Mouse (Mus musculus): Measurements from ENCODE around the gene Papss2. TPM values are rescaled to one million over a fixed set of nuclear protein-coding genes. Genes with fewer than 3 reads are reported as not detected.
"Not testable (repeated sequence)": the region's sequence is repeated elsewhere in the genome, so short reads cannot be mapped to it uniquely, and the experiment has no call there.

Papss2 gene
- polyA plus RNA-seq, 1 experiment from 2014 or later = 2.9 TPM

GRCm38 (mm10) chr19:32665243-32665642 is 69.7 kb downstream of the Papss2 start:
- Histone ChIP-seq H3K4me2 (replicated peaks; ENCODE audit: low read depth, low read length) (no peak overlapping the region), H3K27ac (ENCODE audit: low read length) (no peak overlapping the region), H3K9ac (replicated peaks; ENCODE audit: low read depth) (no peak overlapping the region), H3K4me1 (ENCODE audit: insufficient read depth, low read depth, low read length) (no peaks in the 10 kb centered on the region), H3K36me3 (ENCODE audit: insufficient read depth, low read length) (no peaks in the 10 kb centered on the region), H3K27me3 (replicated peaks; ENCODE audit: insufficient read depth, low read length) (no peaks in the 10 kb centered on the region), H3K9me3 (ENCODE audit: low read length) (no peaks in the 10 kb centered on the region), H3K4me3 (ENCODE audit: low read depth, low read length) (no peak overlapping the region)
- 81% methylated on average over 8 of the region's 8 CpGs for WGBS
- TF ChIP-seq EP300 (IDR thresholded peaks at IDR 0.05) (no peak), CTCF (IDR thresholded peaks at IDR 0.05) (no peak)
- DNase-seq (ENCODE audit: low spot score) = no peak
- ATAC-seq = no peak

GRCm38 (mm10) chr19:32667830-32668229 is 72.2 kb downstream of the Papss2 start:
- not testable (repeated sequence) for H3K4me2 ChIP-seq (replicated peaks; ENCODE audit: low read depth, low read length); H3K36me3 ChIP-seq (ENCODE audit: insufficient read depth, low read length); H3K4me1 ChIP-seq (ENCODE audit: insufficient read depth, low read depth, low read length); DNase-seq (ENCODE audit: low spot score); H3K4me3 ChIP-seq (ENCODE audit: low read depth, low read length); H3K27me3 ChIP-seq (replicated peaks; ENCODE audit: insufficient read depth, low read length); ATAC-seq; H3K27ac ChIP-seq (ENCODE audit: low read length); H3K9me3 ChIP-seq (ENCODE audit: low read length); H3K9ac ChIP-seq (replicated peaks; ENCODE audit: low read depth)
- WGBS = 79% methylated on average over 1 of the region's 1 CpGs

GRCm38 (mm10) chr19:32675766-32676165 is 80.2 kb downstream of the Papss2 start:
- TF ChIP-seq CTCF (IDR thresholded peaks at IDR 0.05) = no peak
- no peak for TF ChIP-seq EP300 (IDR thresholded peaks at IDR 0.05)
- H3K9me3 ChIP-seq (ENCODE audit: low read length) = no peaks in the 10 kb centered on the region
- no peak for ATAC-seq
- H3K36me3 ChIP-seq (ENCODE audit: insufficient read depth, low read length) = 0 out of 2 replicates have a peak, but pooled peaks cover 7% of the 10 kb centered on the region
- WGBS = 89% methylated on average over 3 of the region's 3 CpGs
- H3K4me1 ChIP-seq (ENCODE audit: insufficient read depth, low read depth, low read length) = no peaks in the 10 kb centered on the region
- DNase-seq (ENCODE audit: low spot score) = no peak
- no peak overlapping the region for H3K4me2 ChIP-seq (replicated peaks; ENCODE audit: low read depth, low read length)
- no peak overlapping the region for H3K4me3 ChIP-seq (ENCODE audit: low read depth, low read length)
- H3K9ac ChIP-seq (replicated peaks; ENCODE audit: low read depth) = no peak overlapping the region
- no peak overlapping the region for H3K27ac ChIP-seq (ENCODE audit: low read length)
- no peaks in the 10 kb centered on the region for H3K27me3 ChIP-seq (replicated peaks; ENCODE audit: insufficient read depth, low read length)

- no peaks in the 10 kb centered on the region for H3K4me1 ChIP-seq (ENCODE audit: insufficient read depth, low read depth, low read length)
- 0 out of 2 replicates have a peak overlapping the region, but pooled peaks have one; percentile 17 for H3K4me2 ChIP-seq (replicated peaks; ENCODE audit: low read depth, low read length)
- H3K27me3 ChIP-seq (replicated peaks; ENCODE audit: insufficient read depth, low read length) = no peaks in the 10 kb centered on the region
- H3K9ac ChIP-seq (replicated peaks; ENCODE audit: low read depth) = no peak overlapping the region
- no peak for TF ChIP-seq CTCF (IDR thresholded peaks at IDR 0.05)
- H3K36me3 ChIP-seq (ENCODE audit: insufficient read depth, low read length) = no peaks in the 10 kb centered on the region
- ATAC-seq (no peak), DNase-seq (ENCODE audit: low spot score) (no peak)
- no peak overlapping the region for H3K27ac ChIP-seq (ENCODE audit: low read length)
- no peak overlapping the region for H3K4me3 ChIP-seq (ENCODE audit: low read depth, low read length)
- H3K9me3 ChIP-seq (ENCODE audit: low read length) = no peaks in the 10 kb centered on the region
- 61% methylated on average over 2 of the region's 2 CpGs for WGBS
These were observed 85.3 kb downstream of the Papss2 start for GRCm38 (mm10) chr19:32680894-32681293.

- H3K9ac ChIP-seq (replicated peaks; ENCODE audit: low read depth) = no peak overlapping the region
- H3K4me3 ChIP-seq (ENCODE audit: low read depth, low read length) = no peak overlapping the region
- TF ChIP-seq CTCF (IDR thresholded peaks at IDR 0.05) (no peak), EP300 (IDR thresholded peaks at IDR 0.05) (no peak)
- no peaks in the 10 kb centered on the region for H3K4me1 ChIP-seq (ENCODE audit: insufficient read depth, low read depth, low read length)
- H3K27me3 ChIP-seq (replicated peaks; ENCODE audit: insufficient read depth, low read length) = no peaks in the 10 kb centered on the region
- no peak overlapping the region for H3K27ac ChIP-seq (ENCODE audit: low read length)
- no peak for ATAC-seq
- H3K36me3 ChIP-seq (ENCODE audit: insufficient read depth, low read length) = no peaks in the 10 kb centered on the region
- no peaks in the 10 kb centered on the region for H3K9me3 ChIP-seq (ENCODE audit: low read length)
- DNase-seq (ENCODE audit: low spot score) = no peak
- H3K4me2 ChIP-seq (replicated peaks; ENCODE audit: low read depth, low read length) = no peak overlapping the region
- WGBS = 89% methylated on average over 5 of the region's 5 CpGs
These were observed 87.5 kb downstream of the Papss2 start for GRCm38 (mm10) chr19:32683081-32683480.

GRCm38 (mm10) chr19:32687721-32688120 is 92.1 kb downstream of the Papss2 start:
- no peaks in the 10 kb centered on the region for H3K4me1 ChIP-seq (ENCODE audit: insufficient read depth, low read depth, low read length)
- no peaks in the 10 kb centered on the region for H3K27me3 ChIP-seq (replicated peaks; ENCODE audit: insufficient read depth, low read length)
- 87% methylated on average over 5 of the region's 5 CpGs for WGBS
- no peak overlapping the region for H3K9ac ChIP-seq (replicated peaks; ENCODE audit: low read depth)
- H3K4me2 ChIP-seq (replicated peaks; ENCODE audit: low read depth, low read length) = no peak overlapping the region
- H3K4me3 ChIP-seq (ENCODE audit: low read depth, low read length) = no peak overlapping the region
- ATAC-seq (no peak), DNase-seq (ENCODE audit: low spot score) (no peak)
- H3K9me3 ChIP-seq (ENCODE audit: low read length) = no peaks in the 10 kb centered on the region
- peaks cover 4% of the 10 kb centered on the region; the same call in 1 of the 2 replicates for H3K36me3 ChIP-seq (ENCODE audit: insufficient read depth, low read length)
- TF ChIP-seq EP300 (IDR thresholded peaks at IDR 0.05) (no peak), CTCF (IDR thresholded peaks at IDR 0.05) (no peak)
- no peak overlapping the region for H3K27ac ChIP-seq (ENCODE audit: low read length)

- H3K27me3 ChIP-seq (replicated peaks; ENCODE audit: insufficient read depth, low read length); H3K36me3 ChIP-seq (ENCODE audit: insufficient read depth, low read length); H3K4me3 ChIP-seq (ENCODE audit: low read depth, low read length); ATAC-seq; H3K4me1 ChIP-seq (ENCODE audit: insufficient read depth, low read depth, low read length); H3K9ac ChIP-seq (replicated peaks; ENCODE audit: low read depth); H3K4me2 ChIP-seq (replicated peaks; ENCODE audit: low read depth, low read length); H3K9me3 ChIP-seq (ENCODE audit: low read length); DNase-seq (ENCODE audit: low spot score); H3K27ac ChIP-seq (ENCODE audit: low read length): not testable (repeated sequence)
- WGBS = 75% methylated on average over 3 of the region's 3 CpGs
These were observed 92.6 kb downstream of the Papss2 start for GRCm38 (mm10) chr19:32688227-32688626.
